Mouse (Mus musculus): ENCODE measurements around the gene Sprr2h.

GRCm38 (mm10) chr3:92407691-92408090, 22.2 kb downstream of the Sprr2h start, which contains the start of gene Sprr2i:
- no peak for TF ChIP-seq CTCF (IDR thresholded peaks at IDR 0.05 in 2 of 3, conservative IDR thresholded peaks at IDR 0.05 in 1 of 3; ENCODE audit: control insufficient read depth in 1 of 3, insufficient read depth in 1 of 3, low read depth in 2 of 3, low read length in 3 of 3, poor library complexity in 1 of 3, severe bottlenecking in 1 of 3)
- TF ChIP-seq KAT2A (conservative IDR thresholded peaks at IDR 0.05; ENCODE audit: low read depth, low read length) = no peak
- TF ChIP-seq EP300 (IDR thresholded peaks at IDR 0.05; ENCODE audit: low read depth in 1 of 2, low read length in 2 of 2) = no peak
- TF ChIP-seq NRF1 (IDR thresholded peaks at IDR 0.05; ENCODE audit: insufficient read depth, low read depth, low read length, poor library complexity, severe bottlenecking) = no peak
- TF ChIP-seq POLR2A (IDR thresholded peaks at IDR 0.05; ENCODE audit: control insufficient read depth in 1 of 2, insufficient read depth in 1 of 2, low read depth in 1 of 2, low read length in 2 of 2, poor library complexity in 1 of 2) = no peak
- no peak for TF ChIP-seq ETS1 (IDR thresholded peaks at IDR 0.05; ENCODE audit: low read depth, low read length)
- no peak for TF ChIP-seq RAD21 (IDR thresholded peaks at IDR 0.05; ENCODE audit: low read depth, low read length)
- no peak for TF ChIP-seq CHD1 (IDR thresholded peaks at IDR 0.05; ENCODE audit: low read depth, low read length)
- no peak for TF ChIP-seq UBTF (IDR thresholded peaks at IDR 0.05; ENCODE audit: borderline replicate concordance, insufficient read depth, low read depth, low read length)
- TF ChIP-seq USF1 (IDR thresholded peaks at IDR 0.05; ENCODE audit: low read depth, low read length) = no peak
- TF ChIP-seq MAFK (IDR thresholded peaks at IDR 0.05; ENCODE audit: borderline replicate concordance, low read depth, low read length) = no peak
- TF ChIP-seq POLR2AphosphoS2 (IDR thresholded peaks at IDR 0.05; ENCODE audit: low read length) = no peak

Data from MEL (cell line).